Mouse (Mus musculus) hematopoietic stem cell, adult 5-6 weeks (primary cell): ENCODE measurements at regions not wholly inside any gene's neighbourhood (a gene's known extent, or its start where the extent isn't known, plus 50 kb on each side); places are given as distances from the start of the nearest gene placed in this dataset.

Experiments used
- ATAC-seq, 2 experiments: fragments of 125-278 bp in 1 of 2; replicated peaks in 1 of 2; 2 replicates each; pipeline ENCODE4 v1.8.0; 2016 to 2017; ENCODE audit warnings: inconsistent platforms in 2 of 2, mild to moderate bottlenecking in 2 of 2, moderate number of reproducible peaks in 2 of 2, low read depth in 1 of 2, moderate TSS enrichment in 1 of 2; ENCODE audit not compliant: low FRiP score in 2 of 2, poor library complexity in 2 of 2, severe bottlenecking in 2 of 2, insufficient read depth in 1 of 2, low TSS enrichment in 1 of 2

DNA sequence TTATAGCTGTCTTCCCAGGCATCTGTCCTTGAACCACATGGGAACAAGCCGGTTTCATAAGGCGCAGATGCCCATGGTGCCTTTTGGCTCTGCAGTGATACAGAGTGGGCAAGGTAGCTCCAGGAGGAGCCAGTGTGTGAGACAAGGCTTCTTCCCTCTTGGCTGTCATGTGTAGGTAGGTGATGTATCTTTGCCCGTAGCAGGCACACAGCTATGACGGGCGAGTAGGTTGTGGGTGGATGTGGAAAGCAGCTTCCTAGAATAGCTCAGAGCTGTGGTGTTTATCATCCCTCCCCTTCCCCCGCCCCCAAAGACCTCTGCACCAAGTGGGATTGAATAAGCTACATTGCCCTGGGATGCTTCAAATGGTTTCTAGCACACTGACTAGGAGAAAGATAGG is 56.5 kb upstream of the 1700024P04Rik start:
- no peak for ATAC-seq

DNA sequence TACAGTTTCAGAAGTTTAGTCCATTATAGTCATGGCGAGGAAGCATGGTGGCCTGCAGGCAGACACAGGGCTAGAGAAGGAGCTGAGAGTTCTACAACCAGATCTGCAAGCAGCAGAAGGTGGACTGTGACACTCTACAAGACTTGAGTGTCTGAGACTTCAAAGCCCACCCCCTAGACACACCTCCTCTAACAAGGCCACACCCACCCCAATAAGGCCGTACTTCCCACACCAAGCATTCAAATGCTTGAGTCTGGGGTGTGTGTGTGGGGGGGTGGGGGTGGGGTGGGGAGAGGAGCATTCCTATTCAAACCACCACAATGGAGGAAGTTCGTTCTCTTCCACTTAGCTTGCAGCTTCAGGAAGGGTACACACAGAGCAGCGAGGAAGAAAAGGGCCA is 55.8 kb upstream of the 1700024P04Rik start:
- ATAC-seq = no peak

DNA sequence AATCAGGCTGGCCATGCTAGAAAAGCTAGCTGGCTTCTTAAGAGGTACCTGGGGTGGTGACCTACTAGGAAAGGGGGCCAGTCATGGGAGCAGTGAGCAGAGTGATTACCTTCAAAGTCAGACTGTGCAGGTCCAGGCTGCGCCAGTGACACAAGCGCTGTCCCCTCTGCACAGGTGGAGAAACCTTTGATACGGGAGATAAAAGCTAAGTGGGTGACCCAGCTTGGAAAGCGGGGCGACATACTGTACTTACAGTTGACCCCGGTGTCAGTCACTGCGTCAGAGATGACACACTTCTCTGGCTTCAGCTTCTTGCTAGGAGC is 54.7 kb upstream of the 1700024P04Rik start:
- ATAC-seq = no peak

DNA sequence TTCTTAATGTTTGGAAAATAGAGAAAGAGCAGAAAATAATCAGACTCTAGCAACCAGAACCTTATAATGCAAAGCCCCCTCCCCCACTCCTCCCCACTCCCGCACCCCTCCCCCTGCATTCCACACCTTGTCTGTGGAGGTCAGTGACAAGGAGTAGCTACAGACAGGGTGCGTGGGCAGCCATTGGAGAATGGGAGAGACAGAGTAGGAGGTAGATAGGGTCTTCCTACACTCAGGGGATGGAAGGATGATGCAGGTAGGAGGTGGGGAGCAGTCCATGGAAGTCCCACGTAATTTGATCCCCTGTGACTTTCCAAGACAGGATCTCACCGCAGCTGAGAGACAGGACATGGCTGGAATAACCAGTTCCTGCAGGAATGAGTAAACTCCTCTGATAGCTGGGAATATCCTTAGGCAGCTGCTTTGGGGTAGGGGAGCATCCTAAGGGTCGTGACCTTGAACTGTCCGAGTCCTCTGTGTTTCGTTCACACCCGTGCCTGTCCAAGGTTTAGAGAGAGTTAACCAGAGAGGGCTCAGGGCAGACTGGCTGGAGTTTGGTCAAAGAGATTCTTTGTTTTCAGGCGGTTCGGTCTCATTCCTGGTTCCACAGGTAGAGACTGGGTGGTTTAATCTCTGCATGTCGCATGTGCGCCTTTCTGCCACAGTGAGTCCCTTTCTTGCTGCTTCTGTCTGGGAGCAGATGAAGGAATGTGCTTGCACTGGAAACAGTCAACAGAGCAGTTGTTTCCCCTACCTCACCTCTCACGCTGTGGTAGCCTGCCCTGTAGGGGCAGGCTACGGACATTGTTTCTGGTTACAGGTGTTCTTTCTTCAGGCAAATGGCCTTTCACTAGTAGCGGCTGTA is 54.1 kb upstream of the 1700024P04Rik start:
- ATAC-seq = no peak

DNA sequence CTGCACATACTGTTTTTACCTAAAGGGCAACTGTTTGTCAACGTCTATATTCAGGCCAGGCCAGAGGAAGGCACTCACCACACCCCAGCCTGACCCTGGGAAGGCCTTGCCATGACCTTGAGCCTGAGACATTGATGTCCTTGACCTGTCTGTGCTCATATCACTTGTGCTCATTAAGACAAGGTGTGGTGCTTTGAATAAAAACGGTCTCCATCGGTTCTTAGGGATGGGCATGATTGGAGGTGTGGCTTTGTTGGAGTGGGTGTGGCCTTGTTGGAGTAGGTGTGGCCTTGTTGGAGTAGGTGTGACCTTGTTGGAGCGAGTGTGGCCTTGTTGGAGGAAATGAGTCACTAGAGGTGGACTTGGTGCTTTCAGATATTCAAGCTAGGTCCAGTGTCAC is 52.8 kb upstream of the 1700024P04Rik start:
- ATAC-seq = no peak
